Mouse (Mus musculus) megakaryocyte, embryonic 14.5 days (primary cell): ENCODE measurements around the gene Cmah.

Experiments
- FLI1 ChIP-seq: IDR thresholded peaks from 2 replicates; pipeline ENCODE4 v1.6.1; 2012; ENCODE audit warnings: low read length, inconsistent platforms, mixed read lengths
- GATA1 ChIP-seq: IDR thresholded peaks from 3 replicates; pipeline ENCODE4 v1.6.1; 2012; ENCODE audit warnings: mixed read lengths, low read length, inconsistent platforms, borderline replicate concordance

GRCm38 (mm10) chr13:24337874-24338273, 10.7 kb downstream of the Cmah start:
- TF ChIP-seq GATA1 (no peak), FLI1 (no peak)
